Mouse (Mus musculus): Measurements from ENCODE around the gene Csn3. TPM values are rescaled to one million over a fixed set of nuclear protein-coding genes. Genes with fewer than 3 reads are reported as not detected.

The Csn3 gene
- total and polyA plus RNA-seq, 2 experiments from 2014 or later: 0.20 TPM; not detected in 1

DNA sequence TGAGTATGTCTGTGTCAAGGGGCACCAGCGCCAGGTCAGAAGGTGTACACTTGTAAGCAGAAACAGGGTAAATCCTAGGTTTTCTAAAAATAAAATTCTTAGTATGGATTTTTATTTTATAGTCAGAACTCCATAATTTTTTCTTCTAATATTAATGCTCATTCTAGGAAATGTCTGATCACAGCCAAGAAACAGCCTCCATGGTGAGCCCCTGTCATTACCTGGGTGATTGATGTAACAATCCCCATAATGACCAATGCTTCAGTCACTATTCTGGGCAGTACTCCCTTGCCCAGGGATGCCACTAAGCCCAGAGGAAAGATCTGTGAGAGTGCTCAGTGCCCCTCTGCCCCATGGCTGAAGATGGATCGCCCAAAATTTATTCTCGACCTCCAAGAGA lies 53.8 kb downstream of the Csn3 start, which contains the start of gene Cabs1:
Cabs1 (plus strand) TSS at position 301 of the 400 bp plus-strand sequence.
- no peaks in the 10 kb centered on the region for H3K36me3 ChIP-seq (ENCODE audit: insufficient read depth, low read length)
- ATAC-seq (no peak), DNase-seq (ENCODE audit: low spot score) (no peak)
- H3K27me3 ChIP-seq (ENCODE audit: insufficient read depth, low read length): no peaks in the 10 kb centered on the region
- H3K9me3 ChIP-seq (ENCODE audit: low read length): no peaks in the 10 kb centered on the region
- H3K4me1 ChIP-seq (ENCODE audit: insufficient read depth, low read length): no peaks in the 10 kb centered on the region
- TF ChIP-seq CTCF (IDR thresholded peaks at IDR 0.05; ENCODE audit: low read depth): no peak
- 90% methylated on average over 3 of the region's 3 CpGs for WGBS
- H3K27ac ChIP-seq: no peak within 1 kb of the TSS
- no peak within 1 kb of the TSS for H3K9ac ChIP-seq (replicated peaks; ENCODE audit: low read length)
- no peak within 1 kb of the TSS for H3K4me3 ChIP-seq (ENCODE audit: low read length)
- no peak within 1 kb of the TSS for H3K4me2 ChIP-seq (ENCODE audit: low read depth, low read length)

Other genes with a start within 250 kb of the Csn3 start
- gene Csn2, start 225.9 kb upstream of the Csn3 start, total RNA-seq (2014; rRNA removed): not detected in 2 replicates
- not detected in 2 replicates for gene Csn2, start 225.9 kb upstream of the Csn3 start, polyA plus RNA-seq (2015; fragmentation: Nextera tagmentation; extraction: Ambion mirVana)
- gene Csn1s2a, start 151.0 kb upstream of the Csn3 start, total RNA-seq (2014; rRNA removed): not detected in 2 replicates
- gene Csn1s2a, start 151.0 kb upstream of the Csn3 start, polyA plus RNA-seq (2015; fragmentation: Nextera tagmentation; extraction: Ambion mirVana): not detected in 2 replicates
- not detected in 2 replicates for gene Csn1s2b, start 117.5 kb upstream of the Csn3 start, total RNA-seq (2014; rRNA removed)
- gene Csn1s2b, start 117.5 kb upstream of the Csn3 start, polyA plus RNA-seq (2015; fragmentation: Nextera tagmentation; extraction: Ambion mirVana): not detected in 2 replicates
- gene Prr27, start 99.9 kb upstream of the Csn3 start, total RNA-seq (2014; rRNA removed): not detected in 2 replicates
- gene Prr27, start 99.9 kb upstream of the Csn3 start, polyA plus RNA-seq (2015; fragmentation: Nextera tagmentation; extraction: Ambion mirVana): not detected in 2 replicates
- gene Odam, start 40.5 kb upstream of the Csn3 start, total RNA-seq (2014; rRNA removed): not detected in 2 replicates
- not detected in 2 replicates for gene Odam, start 40.5 kb upstream of the Csn3 start, polyA plus RNA-seq (2015; fragmentation: Nextera tagmentation; extraction: Ambion mirVana)
- gene 2310003L06Rik, start 43.9 kb downstream of the Csn3 start, total RNA-seq (2014; rRNA removed): not detected in 2 replicates
- gene 2310003L06Rik, start 43.9 kb downstream of the Csn3 start, polyA plus RNA-seq (2015; fragmentation: Nextera tagmentation; extraction: Ambion mirVana): not detected in 2 replicates
- gene Gm28434, start 43.9 kb downstream of the Csn3 start, total RNA-seq (2014; rRNA removed): not detected in 2 replicates
- gene Gm28434, start 43.9 kb downstream of the Csn3 start, polyA plus RNA-seq (2015; fragmentation: Nextera tagmentation; extraction: Ambion mirVana): 0.33 TPM in 1 of 2 replicates, not detected in the other
- not detected in 2 replicates for gene Cabs1, start 53.9 kb downstream of the Csn3 start, total RNA-seq (2014; rRNA removed)
- gene Cabs1, start 53.9 kb downstream of the Csn3 start, polyA plus RNA-seq (2015; fragmentation: Nextera tagmentation; extraction: Ambion mirVana): not detected in 2 replicates
- not detected in 2 replicates for gene Smr3a, start 77.0 kb downstream of the Csn3 start, total RNA-seq (2014; rRNA removed)
- 0.50 TPM in 1 of 2 replicates, not detected in the other for gene Smr3a, start 77.0 kb downstream of the Csn3 start, polyA plus RNA-seq (2015; fragmentation: Nextera tagmentation; extraction: Ambion mirVana)
- not detected in 2 replicates for gene Smr2, start 161.0 kb downstream of the Csn3 start, total RNA-seq (2014; rRNA removed)
- gene Smr2, start 161.0 kb downstream of the Csn3 start, polyA plus RNA-seq (2015; fragmentation: Nextera tagmentation; extraction: Ambion mirVana): not detected in 2 replicates
- not detected in 2 replicates for gene Gm11116, start 186.0 kb downstream of the Csn3 start, total RNA-seq (2014; rRNA removed)
- gene Gm11116, start 186.0 kb downstream of the Csn3 start, polyA plus RNA-seq (2015; fragmentation: Nextera tagmentation; extraction: Ambion mirVana): not detected in 2 replicates
- not detected in 2 replicates for gene Gm11115, start 228.5 kb downstream of the Csn3 start, total RNA-seq (2014; rRNA removed)
- gene Gm11115, start 228.5 kb downstream of the Csn3 start, polyA plus RNA-seq (2015; fragmentation: Nextera tagmentation; extraction: Ambion mirVana): not detected in 2 replicates